Mouse (Mus musculus) CH12F3 (cell line): Measurements from ENCODE around the gene Sigmar1.

Source experiments
- in situ Hi-C: fragments of 300-500 bp; cut with MboI; formaldehyde crosslinking; loops from 2 replicates; pipeline ENCODE4 v1.14.3; 2020; ENCODE audit warnings: low sequenced_read_pairs

Sigmar1 gene

DNA sequence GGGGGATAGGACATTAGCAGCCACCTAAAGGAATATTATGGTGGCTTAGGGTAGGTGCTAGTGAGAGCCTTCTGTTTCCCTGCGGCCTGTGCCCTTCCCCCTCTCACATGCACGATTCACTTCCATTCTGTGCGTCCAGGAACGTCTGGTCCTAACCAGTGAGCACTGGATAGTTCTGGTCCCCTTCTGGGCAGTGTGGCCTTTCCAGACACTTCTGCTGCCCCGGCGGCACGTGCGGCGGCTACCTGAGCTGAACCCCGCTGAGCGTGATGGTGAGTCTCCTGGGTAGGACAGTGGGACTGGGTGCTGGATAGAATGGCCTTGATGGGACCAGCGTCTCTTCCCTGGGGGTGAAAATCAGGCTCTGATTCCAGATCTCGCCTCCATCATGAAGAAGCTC lies 1.4 kb upstream of the Sigmar1 start:
- in situ Hi-C loops: no loop called here

DNA sequence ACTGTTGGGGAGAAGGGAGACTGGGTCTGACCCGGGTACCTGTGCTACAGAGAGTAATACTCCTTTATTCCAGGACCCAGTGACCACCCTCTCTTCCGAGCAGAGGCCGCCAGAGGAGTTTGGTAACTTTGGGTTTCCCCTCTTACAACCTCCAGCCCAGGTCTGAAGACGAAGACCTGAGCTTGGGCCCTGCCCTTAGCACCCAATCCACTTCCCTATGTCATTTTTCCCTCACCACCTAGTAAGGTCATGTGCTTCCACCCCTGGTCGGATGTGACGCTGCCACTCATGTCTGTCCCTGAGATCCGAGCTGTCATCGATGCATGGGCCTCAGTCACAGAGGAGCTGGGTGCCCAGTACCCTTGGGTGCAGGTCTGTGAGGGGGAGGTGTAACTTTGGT lies 483 bp upstream of the Sigmar1 start:
- in situ Hi-C loops: no loop called here

DNA sequence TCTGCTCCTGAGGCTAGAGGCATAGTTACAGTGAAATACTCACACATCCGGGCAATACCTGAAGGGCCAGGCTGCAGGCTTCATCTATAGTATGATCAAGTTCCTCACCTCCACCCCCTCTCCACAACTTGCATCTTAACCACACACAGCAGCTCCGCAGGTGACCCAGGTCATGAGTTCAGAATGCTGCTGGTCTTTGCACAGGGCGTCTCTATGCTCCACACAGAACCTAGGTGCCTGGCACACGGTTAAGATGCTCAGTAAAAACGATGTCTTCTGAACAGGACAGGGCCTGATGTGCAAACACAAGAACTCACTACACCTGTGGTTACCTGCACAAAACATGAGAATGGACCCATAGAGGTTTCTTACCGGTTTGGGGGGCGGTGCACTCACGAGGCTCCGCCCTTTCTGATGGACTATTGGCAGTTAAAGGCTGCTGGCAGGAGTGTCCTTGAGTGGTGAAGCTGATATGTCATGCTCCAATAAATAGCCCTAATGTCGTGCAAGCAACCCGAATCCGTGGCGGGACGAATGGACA lies 1.1 kb downstream of the Sigmar1 start, which contains the start of gene Galt:
Gene Galt, plus strand, starts transcription at position 432 of the 541 bp plus-strand sequence.
- in situ Hi-C loops: no loop called here

DNA sequence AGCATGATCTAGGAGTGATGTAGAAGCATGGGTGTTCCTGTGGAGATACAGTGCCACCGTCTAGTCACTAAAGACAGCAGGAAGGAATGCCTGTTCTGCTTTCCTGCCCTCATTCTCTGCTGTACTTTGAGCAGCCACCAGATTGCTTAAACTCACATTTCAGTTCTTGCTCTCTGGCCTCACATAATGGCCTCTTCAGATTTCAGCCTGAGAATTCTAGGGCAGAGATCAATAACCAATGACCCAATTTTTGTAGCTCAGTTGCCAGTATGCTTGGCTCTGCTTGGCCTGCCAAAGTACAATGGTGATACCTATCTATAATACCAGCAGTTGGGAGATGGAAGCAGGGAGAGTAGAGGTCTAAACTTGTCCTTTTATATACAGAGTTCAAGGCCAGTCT lies 10.9 kb downstream of the Sigmar1 start:
- in situ Hi-C loops: no loop called here

DNA sequence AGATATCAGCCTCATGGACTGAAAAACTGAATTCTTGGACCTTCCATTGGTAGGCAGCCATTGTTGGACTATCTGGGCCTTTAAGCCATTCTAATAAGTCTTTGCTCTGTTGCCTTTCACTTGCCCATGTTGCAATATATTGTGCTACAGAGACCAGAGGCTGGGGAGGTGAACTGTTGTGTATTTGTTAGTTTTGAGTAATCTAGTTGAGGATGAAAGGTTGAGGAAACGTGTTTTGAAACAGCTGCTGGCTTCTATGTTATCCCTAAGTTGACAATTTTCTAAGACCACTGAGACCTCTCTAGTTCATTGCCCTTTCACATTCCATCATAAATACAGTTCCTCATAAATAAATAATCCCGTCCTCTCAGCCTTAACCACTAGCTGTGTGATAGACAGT lies 11.8 kb downstream of the Sigmar1 start:
- in situ Hi-C loops: no loop called here

DNA sequence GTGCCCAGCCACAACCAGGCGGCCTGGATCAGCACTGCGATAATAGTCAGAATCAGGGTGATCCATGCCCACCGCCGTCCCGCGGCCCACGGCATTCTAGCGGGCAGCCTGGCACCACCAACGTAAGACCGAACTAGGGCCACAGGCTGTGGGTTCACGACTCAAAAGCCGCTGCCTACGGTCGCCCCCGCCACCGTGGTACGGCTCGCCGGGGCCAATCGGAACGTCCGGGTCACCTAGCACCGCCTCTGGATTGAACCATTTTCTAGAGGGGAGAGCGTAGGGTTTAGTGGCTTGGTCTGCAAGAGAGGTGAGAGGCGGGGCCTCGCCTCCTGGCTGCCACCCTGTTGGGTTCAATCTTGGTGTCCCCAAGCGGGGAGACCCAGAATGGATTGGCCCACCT lies 14.8 kb downstream of the Sigmar1 start:
- in situ Hi-C loops: no loop called here

DNA sequence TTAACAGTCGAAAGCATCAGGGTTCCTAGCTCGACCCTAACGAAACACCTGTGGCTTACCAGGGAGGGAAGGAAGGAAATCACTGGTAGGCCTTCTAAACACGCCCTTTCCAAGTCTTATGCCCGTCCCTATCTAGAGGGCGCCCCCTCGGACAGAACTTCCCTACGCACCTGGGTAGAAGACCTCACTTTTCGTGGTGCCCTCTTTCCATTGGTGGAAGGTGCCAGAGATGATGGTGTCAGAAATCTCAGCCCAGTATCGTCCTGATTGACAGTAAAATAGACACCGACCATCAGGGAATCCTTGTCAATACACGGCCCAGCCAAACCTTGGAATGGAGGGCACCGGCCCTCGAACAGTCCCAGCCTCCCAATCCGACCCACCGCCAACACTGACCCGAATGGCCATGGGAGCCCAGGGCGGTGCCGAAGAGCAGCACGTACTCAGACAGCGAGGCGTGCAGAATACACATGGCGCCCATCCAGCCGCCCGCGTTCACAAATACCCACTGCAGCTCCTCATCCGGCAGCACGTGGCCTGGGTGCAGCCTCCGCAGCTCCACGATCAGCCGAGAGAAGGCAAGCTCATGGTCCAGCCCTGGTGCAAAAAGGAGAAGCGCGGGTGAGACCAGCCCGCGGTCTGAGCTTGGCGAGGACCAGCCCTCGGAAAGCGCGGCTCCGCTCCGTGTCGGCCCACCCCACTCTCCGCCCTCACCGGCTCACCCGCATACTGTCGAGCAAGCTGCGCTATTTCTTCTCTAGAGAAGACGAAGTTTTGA lies 15.4 kb downstream of the Sigmar1 start:
- in situ Hi-C loops: no loop called here

DNA sequence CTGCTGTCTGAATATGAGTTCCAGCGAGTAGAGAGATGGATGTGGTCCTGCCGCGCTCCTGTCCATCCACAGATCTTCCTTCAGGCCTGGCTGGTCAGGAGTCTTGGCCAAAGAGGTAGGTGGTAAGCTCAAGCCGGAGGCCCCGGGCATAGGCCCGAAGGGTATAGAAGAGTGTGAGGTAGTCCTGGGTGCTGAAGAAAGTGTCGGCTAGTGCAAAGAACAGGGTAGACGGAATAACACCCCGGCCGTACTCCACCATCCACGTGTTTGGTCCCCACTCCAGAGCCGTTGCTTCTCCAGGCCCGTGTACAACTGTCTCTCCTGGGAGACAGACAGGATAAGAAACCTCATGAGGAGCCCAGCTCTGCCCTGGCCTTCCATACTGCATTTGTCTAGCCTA lies 16.7 kb downstream of the Sigmar1 start:
- in situ Hi-C loops: no loop called here

DNA sequence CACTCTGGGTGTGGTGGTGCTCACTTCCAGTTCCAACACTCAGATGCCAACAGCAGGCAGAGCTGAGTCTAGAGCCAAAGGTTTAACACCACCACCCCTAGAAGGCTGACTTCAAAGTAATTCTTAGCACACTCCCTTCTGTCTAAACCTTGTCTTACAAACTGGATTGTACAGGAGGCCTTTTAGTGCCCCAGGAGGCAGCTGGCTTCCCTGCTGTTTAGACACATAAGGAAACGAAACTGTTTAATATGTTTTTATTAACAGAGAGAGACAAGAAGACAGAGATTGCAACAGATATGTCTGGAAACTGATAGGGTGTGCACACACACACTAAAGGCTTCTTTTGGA lies 17.7 kb downstream of the Sigmar1 start:
- in situ Hi-C loops: no loop called here

DNA sequence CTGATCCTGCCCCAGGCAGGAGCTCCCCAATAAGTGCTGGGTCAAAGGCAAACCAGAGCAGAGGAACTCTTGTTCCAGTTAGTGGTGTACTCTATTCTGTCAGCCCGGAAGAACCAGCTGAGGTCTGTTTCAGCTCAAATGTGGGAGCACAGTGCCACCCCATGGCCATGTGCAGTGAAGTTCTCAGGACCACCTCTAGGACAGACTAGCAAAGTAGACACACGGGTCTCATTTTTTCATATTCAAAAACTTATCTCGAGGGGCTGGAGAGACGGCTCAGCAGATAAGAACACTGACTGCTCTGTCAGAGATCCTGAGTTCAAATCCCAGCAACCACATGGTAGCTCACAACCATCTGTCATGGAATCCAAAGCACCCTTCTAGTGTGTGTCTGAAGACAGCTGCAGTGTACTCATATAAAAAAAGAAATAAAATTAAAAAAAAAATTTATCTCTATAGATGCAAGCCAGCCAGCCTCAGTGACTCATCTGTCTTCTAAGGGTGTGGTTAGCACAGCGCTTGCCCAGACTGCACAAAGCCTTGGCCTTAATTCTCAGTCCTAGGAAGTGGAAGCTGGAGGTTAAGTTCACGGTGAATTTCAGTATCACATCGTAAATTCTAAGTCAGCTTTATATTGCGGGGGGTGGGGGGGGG lies 18.2 kb downstream of the Sigmar1 start:
- in situ Hi-C loops: no loop called here

DNA sequence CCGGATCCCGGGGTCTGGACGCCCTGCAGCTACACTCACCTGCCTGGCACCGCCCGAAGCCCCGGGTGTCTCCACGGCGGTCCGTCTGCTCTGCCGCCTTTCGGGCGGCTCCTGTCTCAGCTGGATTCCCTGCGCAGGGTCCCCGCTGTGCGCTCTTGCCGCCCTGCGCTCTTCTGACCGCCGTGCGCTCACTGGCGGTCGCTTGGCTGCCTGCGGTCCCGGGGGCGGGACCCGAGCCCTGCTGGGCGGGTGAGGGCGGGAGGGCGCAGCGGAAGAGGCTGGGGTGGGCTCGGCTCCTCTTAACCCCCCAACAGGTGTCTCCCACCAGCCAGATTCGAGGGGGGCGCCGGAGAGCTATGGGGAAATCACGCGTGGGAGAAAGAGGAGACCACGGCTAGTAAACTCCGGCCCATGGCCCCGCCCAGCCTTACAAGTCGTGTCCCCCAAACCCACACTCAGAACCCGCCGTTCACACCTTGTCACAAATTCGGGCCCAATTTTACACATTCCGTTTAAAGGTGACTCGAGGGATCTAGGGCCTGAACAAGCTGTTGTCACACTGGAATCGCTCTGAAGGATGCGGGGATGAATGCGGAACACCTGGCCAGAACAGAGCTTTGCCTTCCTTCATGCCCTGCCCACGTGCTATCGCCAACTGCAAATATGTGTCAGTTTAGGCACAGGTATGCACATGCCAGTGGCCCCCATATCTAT lies 24.7 kb downstream of the Sigmar1 start, which contains the start of gene Arid3c:
Gene Arid3c, minus strand, starts transcription at position 91 of the 714 bp plus-strand sequence.
- in situ Hi-C loops: no loop called here

DNA sequence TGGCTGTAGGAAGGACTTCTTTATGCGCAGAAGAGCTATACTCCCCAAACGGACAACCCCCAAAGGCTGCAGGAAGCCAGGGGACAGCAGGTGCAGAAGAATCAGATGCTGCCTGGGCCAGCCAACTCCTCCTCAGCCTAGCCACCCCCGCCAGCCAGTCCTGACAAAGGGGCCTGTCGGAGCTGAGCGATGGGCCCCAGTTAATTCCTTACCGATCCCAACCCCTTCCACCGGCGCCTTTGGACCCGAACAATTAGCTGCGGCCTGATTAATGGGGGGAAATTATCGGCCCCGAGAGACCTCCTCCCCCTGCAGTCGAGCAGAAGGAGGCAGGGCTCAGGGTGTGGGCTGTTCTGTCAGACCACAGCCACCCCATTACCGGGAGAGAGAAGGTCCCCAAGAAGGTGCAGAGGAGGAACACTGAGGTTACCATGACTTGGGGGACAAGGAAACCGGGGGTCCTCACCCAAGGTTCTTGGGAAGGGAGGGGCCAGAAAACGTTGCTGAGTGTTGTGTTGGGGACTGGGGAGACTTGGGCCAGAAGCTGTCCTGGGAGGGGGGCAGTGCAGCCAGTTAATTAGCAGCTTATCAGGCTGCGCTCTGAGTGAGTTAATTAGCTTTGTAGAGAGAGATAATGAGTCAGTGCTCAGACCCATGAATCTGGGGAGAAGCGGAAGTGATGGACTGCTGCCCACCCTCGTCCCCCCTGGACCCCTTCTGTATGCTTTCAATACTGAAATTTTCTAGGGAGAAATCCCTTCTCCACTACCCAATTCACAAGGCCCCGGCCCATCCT lies 28.9 kb downstream of the Sigmar1 start:
- in situ Hi-C loops: no loop called here

DNA sequence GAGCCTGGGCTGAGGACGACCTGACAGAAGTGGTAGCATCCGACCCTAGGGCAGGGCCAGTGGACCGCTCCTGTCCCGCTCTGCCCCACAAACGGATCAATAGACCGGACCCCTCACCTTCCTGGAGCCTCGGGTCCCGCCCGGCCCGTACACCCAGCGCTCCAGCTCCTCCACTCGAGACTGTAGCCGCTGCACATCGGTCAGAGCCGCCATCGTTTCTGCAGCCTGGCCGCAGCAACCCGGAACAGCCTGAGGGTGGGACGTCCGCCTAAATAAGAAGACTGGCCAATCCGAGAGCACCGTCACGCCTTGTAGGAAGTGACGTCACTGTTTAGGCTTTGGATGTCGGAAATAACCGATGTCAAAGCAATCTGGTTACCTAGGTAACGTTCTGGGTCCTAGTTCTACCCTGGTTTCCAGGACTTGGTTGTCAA lies 33.0 kb downstream of the Sigmar1 start, which contains the start of gene Dctn3:
Gene Dctn3, minus strand, starts transcription at position 253 of the 434 bp plus-strand sequence.
- in situ Hi-C loops: no loop called here

DNA sequence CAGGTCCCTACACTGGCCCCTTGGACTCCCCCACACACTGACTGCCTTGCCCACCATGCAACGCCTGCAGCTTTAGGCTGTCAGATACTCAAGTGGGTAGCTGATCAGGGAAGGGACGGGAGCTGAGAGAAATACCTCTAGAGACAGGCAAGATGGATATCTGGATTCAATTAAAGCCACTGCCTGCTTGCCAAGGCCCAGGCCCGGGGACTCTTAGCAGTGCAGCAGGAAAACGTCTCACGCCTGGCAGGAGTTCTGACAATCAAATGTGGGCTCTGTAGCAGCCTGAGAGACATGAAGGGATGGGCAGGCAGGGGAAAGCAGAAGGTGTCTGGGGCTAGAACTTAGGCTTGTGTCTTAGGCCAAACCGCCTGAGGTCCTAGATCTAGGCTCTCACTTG lies 39.1 kb downstream of the Sigmar1 start:
- in situ Hi-C loops: no loop called here

DNA sequence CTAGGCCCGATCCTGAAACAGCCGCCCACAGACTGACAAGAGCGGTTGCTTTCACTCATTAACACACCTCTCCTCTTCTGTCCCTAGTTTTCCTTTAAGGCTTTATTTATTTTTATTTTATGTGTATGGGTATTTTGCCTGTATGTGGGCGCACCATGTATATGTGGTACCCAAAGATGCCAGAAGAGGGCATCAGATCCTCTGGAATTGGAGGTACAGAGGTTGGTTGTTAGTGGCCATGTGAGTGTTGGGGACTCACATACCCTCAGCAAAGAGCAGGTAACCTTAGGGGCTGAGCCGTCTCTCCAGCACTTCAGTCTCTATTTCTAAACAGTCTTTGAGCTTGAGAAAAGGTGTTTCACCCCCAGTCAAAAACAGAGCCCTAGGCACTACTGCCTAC lies 40.4 kb downstream of the Sigmar1 start:
- in situ Hi-C loops: no loop called here

DNA sequence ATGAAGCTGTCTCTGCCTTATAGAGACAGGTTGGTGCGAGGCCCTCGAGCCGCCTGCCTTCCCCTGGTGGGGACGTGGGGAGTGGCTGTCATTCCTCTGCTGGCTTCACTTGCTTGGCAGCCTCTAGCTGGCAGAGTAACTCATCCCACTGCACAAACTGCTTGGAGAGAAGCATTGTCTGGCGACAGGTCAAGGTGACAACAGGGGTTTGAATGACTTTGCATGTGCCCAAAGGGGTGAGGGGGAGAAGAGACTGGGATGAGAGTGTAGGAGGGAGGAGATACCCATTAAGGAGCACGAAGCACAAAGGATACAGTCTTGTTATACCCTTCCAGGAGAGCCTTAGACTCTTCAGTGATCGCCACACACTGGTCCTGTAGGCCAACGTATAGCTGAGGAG lies 40.9 kb downstream of the Sigmar1 start:
- in situ Hi-C loops: no loop called here

DNA sequence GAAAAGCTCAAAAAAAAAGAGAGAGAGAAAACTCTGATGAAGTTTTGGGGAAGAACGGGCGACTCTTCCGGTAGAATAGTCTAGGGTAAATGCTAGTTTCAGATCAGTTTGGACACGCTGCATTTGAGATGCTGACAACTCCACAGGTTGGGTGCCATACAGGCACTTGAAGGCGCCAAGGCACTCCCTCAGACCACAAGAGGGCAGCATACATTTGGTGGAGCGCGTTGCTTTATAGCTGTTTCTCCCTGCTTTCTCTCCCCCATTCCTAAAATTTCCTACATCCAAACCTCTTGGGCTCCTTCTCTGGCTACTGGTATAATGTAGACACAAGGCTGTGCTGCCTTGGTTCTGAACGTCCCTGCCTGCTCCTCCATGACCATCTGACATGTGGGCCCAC lies 41.7 kb downstream of the Sigmar1 start:
- in situ Hi-C loops: no loop called here

DNA sequence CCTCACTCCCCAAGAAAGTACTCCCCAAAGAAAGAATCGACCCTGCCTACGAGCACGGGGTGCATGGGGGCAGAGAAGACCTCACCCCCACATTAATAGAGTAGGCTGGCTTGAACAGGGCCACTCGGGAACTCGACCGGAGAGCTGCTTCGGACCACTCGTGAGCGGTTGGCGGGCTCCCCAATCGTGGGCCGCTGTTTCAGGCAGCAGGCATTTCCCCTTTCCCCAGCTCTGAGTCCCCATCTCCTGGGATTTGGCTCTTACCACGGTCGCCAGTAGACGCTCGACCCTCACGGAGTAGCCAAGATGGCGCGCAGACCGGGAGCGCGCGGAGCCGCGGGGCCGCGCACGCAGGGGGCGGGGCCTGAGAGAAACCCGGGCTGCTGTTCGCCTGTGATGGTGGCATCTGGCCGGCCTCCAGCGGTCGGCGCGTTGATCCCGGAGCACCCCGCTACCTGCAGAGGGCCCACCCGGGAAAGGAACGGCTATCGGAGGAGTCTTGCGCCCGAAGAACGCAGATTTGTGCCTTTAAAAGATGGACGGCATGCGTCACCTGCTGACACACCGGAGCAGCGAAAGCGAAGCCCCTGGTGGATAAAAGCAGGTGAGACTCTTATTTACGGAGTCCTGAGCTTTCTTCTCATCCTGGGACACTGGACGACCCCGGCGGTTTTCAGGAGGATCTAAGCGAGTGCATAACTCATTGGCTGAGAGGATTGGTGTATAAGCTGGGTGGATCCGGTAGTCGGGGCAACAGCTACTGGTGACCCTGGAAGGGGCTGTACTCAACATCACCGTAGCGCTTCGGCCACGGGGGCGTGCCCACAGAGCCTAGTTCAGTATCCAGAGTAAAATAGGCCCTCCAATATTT lies 42.5 kb downstream of the Sigmar1 start, which contains the start of gene Rpp25l:
Gene Rpp25l, minus strand, starts transcription at position 338 of the 871 bp plus-strand sequence.
- in situ Hi-C loops: no loop called here

DNA sequence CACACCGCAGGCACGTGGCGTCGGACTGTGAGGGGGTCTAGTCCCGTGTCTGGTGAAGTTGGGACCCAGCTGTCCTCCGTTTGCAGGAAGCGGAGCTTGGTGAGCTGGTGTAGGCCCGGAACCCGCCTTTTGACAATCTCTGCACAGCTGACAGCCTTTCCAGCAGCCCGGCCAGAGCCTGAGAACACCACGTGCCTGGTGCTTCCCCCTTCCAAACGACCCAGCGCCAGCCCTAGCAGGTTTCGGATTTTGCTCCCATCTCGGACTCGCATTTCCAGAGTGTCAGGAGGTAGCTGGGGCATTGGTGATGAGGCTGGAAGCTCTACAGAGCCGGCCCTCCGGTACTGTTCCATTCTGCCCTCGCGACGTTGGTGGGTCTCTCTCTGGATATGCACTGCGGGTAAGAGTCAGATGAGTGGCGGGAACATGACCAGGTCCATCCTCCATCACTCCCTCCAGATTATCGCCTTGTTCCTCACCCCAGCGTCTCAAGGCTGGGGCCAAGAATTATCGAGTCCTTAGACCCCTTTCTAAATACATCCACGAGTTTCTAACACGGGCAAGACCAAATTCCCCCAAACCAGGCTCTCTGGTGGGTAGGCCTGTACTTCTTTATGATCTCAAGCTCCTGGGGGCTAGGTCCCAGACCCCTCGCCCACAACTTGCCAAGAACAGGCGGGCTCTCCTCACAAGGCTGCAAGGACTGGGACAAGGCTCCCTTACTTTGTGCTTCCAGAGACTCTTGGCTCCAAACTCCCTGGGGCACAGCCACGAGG lies 43.3 kb downstream of the Sigmar1 start:
- in situ Hi-C loops: no loop called here
